Mouse (Mus musculus) liver, adult 2 months (tissue): ENCODE measurements around the gene Abca14. TPM values are rescaled to one million over a fixed set of nuclear protein-coding genes. Genes with fewer than 3 reads are reported as not detected.

Experiments used
- DNase-seq: peaks from one replicate; pipeline ENCODE4 v3.0.0-alpha.2; 2011; ENCODE audit warnings: low read depth, low spot score; ENCODE audit errors: extremely low read depth
- H3K27ac ChIP-seq: fragments of 200-500 bp; replicated peaks from 2 replicates; pipeline ENCODE4 v1.5.1; 2012; ENCODE audit warnings: low read depth, mild to moderate bottlenecking, control low read depth, inconsistent platforms, low read length; ENCODE audit not compliant: insufficient read depth
- H3K27me3 ChIP-seq: fragments of 200-500 bp; 2 replicates; pipeline ENCODE4 v1.6.1; 2012; ENCODE audit warnings: mild to moderate bottlenecking, moderate library complexity, low read length, inconsistent platforms; ENCODE audit not compliant: control insufficient read depth, insufficient read depth
- H3K36me3 ChIP-seq: fragments of 200-500 bp; 2 replicates; pipeline ENCODE4 v1.6.1; 2012; ENCODE audit warnings: low read length, inconsistent platforms; ENCODE audit not compliant: control insufficient read depth, insufficient read depth
- H3K4me1 ChIP-seq: fragments of 200-500 bp; 2 replicates; pipeline ENCODE4 v1.6.1; 2011; ENCODE audit warnings: low read length; ENCODE audit not compliant: control insufficient read depth, insufficient read depth
- H3K4me3 ChIP-seq: fragments of 200-500 bp; 2 replicates; pipeline ENCODE4 v1.5.1; 2011; ENCODE audit warnings: low read depth, mild to moderate bottlenecking, control low read depth, low read length, moderate library complexity; ENCODE audit not compliant: insufficient read depth
- H3K79me2 ChIP-seq: fragments of 200-500 bp; 2 replicates; pipeline ENCODE4 v1.6.1; 2012; ENCODE audit warnings: inconsistent platforms, mild to moderate bottlenecking, low read length, moderate library complexity; ENCODE audit not compliant: control insufficient read depth, insufficient read depth
- H3K9ac ChIP-seq: fragments of 200-500 bp; 2 replicates; pipeline ENCODE4 v1.6.1; 2012; ENCODE audit warnings: low read depth, mild to moderate bottlenecking, control low read depth, inconsistent platforms, low read length
- CTCF ChIP-seq: fragments of 200-500 bp; IDR thresholded peaks from 2 replicates; pipeline ENCODE4 v1.5.1; 2011; ENCODE audit warnings: low read depth, low read length, control low read depth
- POLR2A ChIP-seq: fragments of 200-500 bp; IDR thresholded peaks from 2 replicates; pipeline ENCODE4 v1.6.1; 2011; ENCODE audit warnings: low read length, control low read depth; ENCODE audit not compliant: insufficient read depth; ENCODE audit errors: extremely low read depth
- WGBS: fragments of 180-500 bp; shearing (Covaris S2); methylation state at CpG from one replicate; pipeline ENCODE4 v1.1.7; 2018; 5-methylcytosine and 5-hydroxymethylcytosine counted together
- polyA plus RNA-seq: library from polyadenylated mRNA; depleted of rRNA; stranded (reverse); fragments of >200 nt; gene quantifications from 2 replicates; pipeline ENCODE4 v1.2.3, GENCODE M21; 2012; rRNA removed
- total RNA-seq: library from RNA; depleted of rRNA; stranded (reverse); fragments of >200 nt; gene quantifications from 2 replicates; pipeline ENCODE4 v1.2.3, GENCODE M21; 2014; rRNA removed

Gene Abca14
- total RNA-seq (0.18 and 0.20 TPM in 2 replicates), polyA plus RNA-seq (0.05 TPM in 1 of 2 replicates, not detected in the other)

- TF ChIP-seq CTCF (peak; percentile 100), POLR2A (no peak)
- WGBS = 6% methylated on average over 26 of the region's 26 CpGs
- H3K4me1 ChIP-seq = peaks cover 5% of the 10 kb centered on the region
- H3K27me3 ChIP-seq = no peaks in the 10 kb centered on the region
- no peak within 1 kb of the TSS for H3K4me3 ChIP-seq
- no peak within 1 kb of the TSS for H3K9ac ChIP-seq
- no peak within 1 kb of the TSS for H3K27ac ChIP-seq
- no peaks in the 10 kb centered on the region for H3K79me2 ChIP-seq
- DNase-seq = peak; percentile 42
- H3K36me3 ChIP-seq = no peaks in the 10 kb centered on the region
Observed at GRCm38 (mm10) chr7:120203789-120204188, at the start of gene Abca14. Gene Abca14 (plus strand): TSS chr7:120203961.

- 70% methylated on average over 2 of the region's 2 CpGs for WGBS
- TF ChIP-seq POLR2A (no peak), CTCF (no peak)
- Histone ChIP-seq H3K27ac (no peak overlapping the region), H3K79me2 (no peaks in the 10 kb centered on the region), H3K4me3 (no peak overlapping the region), H3K4me1 (no peaks in the 10 kb centered on the region), H3K27me3 (no peaks in the 10 kb centered on the region), H3K9ac (no peak overlapping the region), H3K36me3 (no peaks in the 10 kb centered on the region)
- DNase-seq = no peak
Observed at GRCm38 (mm10) chr7:120156841-120157409, 46.8 kb upstream of the Abca14 start.

DNA sequence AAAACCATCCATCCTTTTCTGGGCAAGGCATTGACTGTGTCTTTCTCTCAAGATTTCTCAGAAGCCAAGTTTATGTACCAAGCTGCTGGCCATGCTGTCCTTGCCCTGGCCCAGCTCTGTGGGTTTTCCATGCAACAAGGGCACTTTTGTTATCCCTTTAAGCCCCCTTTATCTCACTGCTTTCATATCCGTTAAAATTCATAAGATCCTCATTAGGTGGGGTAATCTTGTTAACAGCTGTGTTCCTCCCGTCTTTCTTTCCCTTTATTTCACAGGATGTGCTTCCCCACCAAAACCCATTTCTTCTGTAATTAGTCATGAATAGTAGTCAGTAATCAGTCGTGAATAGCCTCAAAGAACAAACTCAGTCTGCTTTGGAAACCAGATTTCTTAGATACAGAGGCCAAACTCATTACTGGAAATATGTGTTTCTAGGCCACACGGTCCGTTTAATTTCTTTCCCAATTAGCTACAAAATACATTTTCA, 46.1 kb upstream of the Abca14 start:
- no peaks in the 10 kb centered on the region for H3K36me3 ChIP-seq
- no peak overlapping the region for H3K4me3 ChIP-seq
- H3K27me3 ChIP-seq = no peaks in the 10 kb centered on the region
- 71% methylated on average over 5 of the region's 5 CpGs for WGBS
- H3K4me1 ChIP-seq = no peaks in the 10 kb centered on the region
- DNase-seq = no peak
- TF ChIP-seq POLR2A = no peak
- no peak for TF ChIP-seq CTCF
- no peaks in the 10 kb centered on the region for H3K79me2 ChIP-seq
- no peak overlapping the region for H3K9ac ChIP-seq
- no peak overlapping the region for H3K27ac ChIP-seq

DNA sequence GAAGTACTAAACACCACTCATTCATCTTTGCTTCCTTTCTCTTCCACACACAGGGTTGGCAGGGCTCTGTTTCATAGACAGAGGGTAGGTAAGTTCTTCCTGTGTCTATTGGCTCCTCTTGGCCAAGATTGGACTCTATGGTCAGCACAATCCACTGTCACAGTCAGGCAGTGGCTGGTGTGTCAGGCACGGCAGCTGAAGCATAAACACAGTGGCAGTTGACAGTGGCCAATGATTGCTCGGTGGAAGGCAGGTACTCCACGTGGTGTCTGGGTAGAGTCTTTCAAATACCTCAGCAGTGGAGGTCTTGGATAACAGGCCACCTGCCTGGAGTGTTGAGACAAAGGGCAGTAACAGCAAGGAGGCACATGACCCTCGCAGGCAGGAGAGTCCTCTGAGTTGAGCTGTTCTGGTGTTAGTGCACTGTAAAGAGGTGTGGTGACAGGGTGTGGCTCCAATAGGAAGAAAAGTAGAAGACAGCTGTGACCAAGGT, 45.6 kb upstream of the Abca14 start:
- no peak for TF ChIP-seq CTCF
- TF ChIP-seq POLR2A = no peak
- Histone ChIP-seq H3K27me3 (no peaks in the 10 kb centered on the region), H3K9ac (no peak overlapping the region), H3K36me3 (no peaks in the 10 kb centered on the region), H3K79me2 (no peaks in the 10 kb centered on the region), H3K4me1 (no peaks in the 10 kb centered on the region), H3K27ac (no peak overlapping the region), H3K4me3 (no peak overlapping the region)
- 66% methylated on average over 4 of the region's 4 CpGs for WGBS
- no peak for DNase-seq

DNA sequence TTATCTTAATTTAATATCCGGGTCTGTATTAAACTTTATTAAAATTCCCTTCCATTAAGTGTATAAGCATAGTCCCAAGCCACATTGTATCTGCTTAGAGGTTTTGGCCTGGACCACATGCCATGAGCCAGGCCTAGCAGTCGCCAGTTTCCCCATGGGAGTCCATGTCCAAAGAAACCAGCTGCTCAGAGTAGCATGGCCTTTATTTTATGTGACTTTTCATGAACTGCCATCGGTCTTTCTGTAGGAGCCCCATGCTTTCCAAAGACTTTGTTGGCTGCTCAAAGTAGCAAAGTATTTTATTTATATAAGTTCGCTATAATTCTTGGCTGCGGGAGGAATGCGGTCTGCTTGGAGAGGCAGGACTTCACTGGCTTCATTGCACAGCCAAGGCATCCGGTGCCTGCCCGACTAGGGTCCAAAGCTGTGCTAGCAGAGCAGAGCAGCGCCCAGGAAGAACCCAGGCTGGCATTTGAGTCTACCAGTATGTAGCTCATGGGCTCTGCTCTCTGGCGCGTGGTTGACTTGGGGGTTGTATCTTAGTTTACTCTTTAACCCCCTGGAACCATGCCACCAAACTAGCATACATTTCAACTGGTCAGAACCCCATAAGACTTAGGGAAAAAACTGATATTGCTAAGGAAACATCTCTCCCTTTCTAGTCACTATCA, 40.0 kb upstream of the Abca14 start:
- Histone ChIP-seq H3K36me3 (no peaks in the 10 kb centered on the region), H3K4me3 (no peak overlapping the region), H3K27ac (no peak overlapping the region), H3K27me3 (no peaks in the 10 kb centered on the region), H3K79me2 (no peaks in the 10 kb centered on the region), H3K4me1 (no peaks in the 10 kb centered on the region), H3K9ac (no peak overlapping the region)
- WGBS = 96% methylated on average over 11 of the region's 11 CpGs
- DNase-seq = no peak
- TF ChIP-seq POLR2A = no peak
- no peak for TF ChIP-seq CTCF
